9 mouse cellular contexts compared by ENCODE assay signal in the genomic region with DNA sequence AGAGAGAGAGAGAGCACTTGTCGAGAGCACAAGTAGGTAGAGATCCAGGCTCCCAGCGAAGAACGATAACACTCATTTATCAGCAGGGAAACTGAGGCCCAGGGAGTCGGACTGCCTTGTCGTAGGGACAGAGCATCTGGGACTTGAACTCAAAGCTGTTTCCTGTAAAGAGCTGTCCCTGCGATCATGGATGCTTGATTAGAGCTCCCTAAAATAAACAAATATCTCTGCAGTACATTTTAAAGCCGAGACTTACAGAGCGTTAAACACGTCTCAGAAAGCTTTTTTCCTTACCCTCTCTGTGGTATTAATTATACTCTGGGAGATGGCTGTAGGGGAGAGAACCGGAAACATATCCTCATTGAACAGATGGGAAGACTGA. TPM values are rescaled to one million over a fixed set of nuclear protein-coding genes. Genes with fewer than 3 reads are reported as not detected.
DNase-seq lines count a peak whose midpoint lies in the region; ATAC-seq and TF ChIP-seq lines count a peak whose summit lies in the region.
"Had no signal": no experiment of that assay in that cellular context is flagged by ENCODE, and none has a peak within 500 bp of the region (broad histone marks: within the 10 kb centered on the region; RNA-seq: fewer than 3 reads in every experiment).

No protein-coding gene starts in this region.

- no peaks in the 10 kb centered on the region for H3K27me3 ChIP-seq in heart, embryonic 16.5 days (ENCODE audit: control insufficient read depth, insufficient read depth, low read length)
- peaks cover 2% of the 10 kb centered on the region; the same call in 1 of the 2 replicates for H3K27me3 ChIP-seq in G1E (ENCODE audit: insufficient read depth, low read length)
- H3K27me3 ChIP-seq in midbrain, embryonic 11.5 days (ENCODE audit: control insufficient read depth, insufficient read depth, low read length): no peaks in the 10 kb centered on the region

- peaks cover 4% of the 10 kb centered on the region for H3K36me3 ChIP-seq in heart, embryonic 16.5 days (ENCODE audit: control insufficient read depth, insufficient read depth)
- H3K36me3 ChIP-seq in G1E (replicated peaks): peaks cover 35% of the 10 kb centered on the region
- no peaks in the 10 kb centered on the region for H3K36me3 ChIP-seq in midbrain, embryonic 11.5 days (ENCODE audit: control insufficient read depth, insufficient read depth, low read length)

- 22% methylated on average over 10 of the region's 10 CpGs for whole genome bisulfite sequencing in heart, embryonic 16.5 days
- 47% methylated on average over 10 of the region's 10 CpGs for WGBS in midbrain, embryonic 11.5 days

- H3K9me3 ChIP-seq in heart, embryonic 16.5 days (replicated peaks; ENCODE audit: control insufficient read depth, low read length): no peaks in the 10 kb centered on the region
- H3K9me3 ChIP-seq in G1E (replicated peaks): no peaks in the 10 kb centered on the region
- no peaks in the 10 kb centered on the region for H3K9me3 ChIP-seq in midbrain, embryonic 11.5 days (ENCODE audit: control insufficient read depth, low read length)

- TF ChIP-seq CTCF in G1E (IDR thresholded peaks at IDR 0.05; ENCODE audit: low read depth, low read length): no peak

- peak overlapping the region; percentile 92 for H3K9ac ChIP-seq in heart, embryonic 16.5 days (ENCODE audit: low read length)
- H3K9ac ChIP-seq in midbrain, embryonic 11.5 days (ENCODE audit: low read length): peak overlapping the region; percentile 71

- peak overlapping the region; percentile 94 for H3K27ac ChIP-seq in heart, embryonic 16.5 days (ENCODE audit: low read length)
- peak overlapping the region; percentile 21; the same call in 1 of the 2 replicates for H3K27ac ChIP-seq in midbrain, embryonic 11.5 days (ENCODE audit: low read depth, low read length)

- H3K4me3 ChIP-seq in heart, embryonic 16.5 days (ENCODE audit: low read length): peak overlapping the region; percentile 88
- peak overlapping the region; percentile 78 for H3K4me3 ChIP-seq in G1E (ENCODE audit: low read depth, low read length)
- H3K4me3 ChIP-seq in midbrain, embryonic 11.5 days (ENCODE audit: low read depth, low read length): peak overlapping the region; percentile 70

- intact Hi-C loops in heart, postnatal 25 days (cut with DNase I): no loop called here
- intact Hi-C loops in heart, postnatal 10 days (cut with DNase I): loop anchor here (5.0 kb wide), 2 partner anchors 69 to 174 kb away; partner anchors contain the start of gene Rabac1

- ATAC-seq in heart, embryonic 16.5 days (replicated peaks; ENCODE audit: extremely low read depth, insufficient read depth, low FRiP score): no peak
- ATAC-seq in G1E (ENCODE audit: extremely low read depth, insufficient number of reproducible peaks, low FRiP score, poor library complexity, severe bottlenecking): no peak
- no peak for ATAC-seq in midbrain, embryonic 11.5 days (ENCODE audit: low FRiP score)

- peak overlapping the region; percentile 96 for H3K4me2 ChIP-seq in heart, embryonic 16.5 days (ENCODE audit: low read depth, low read length)
- H3K4me2 ChIP-seq in midbrain, embryonic 11.5 days: peak overlapping the region; percentile 87

- DNase-seq in heart, postnatal 25 days (ENCODE audit: low spot score): no peak
- DNase-seq in G1E (ENCODE audit: low spot score): no peak
- peak; percentile 19 to 23 for DNase-seq in heart, postnatal 10 days
- DNase-seq in midbrain, embryonic 11.5 days (ENCODE audit: low spot score, missing footprints): no peak
- DNase-seq in adrenal gland, postnatal 4 days (ENCODE audit: low spot score in 2 of 2): no peak
- no peak for DNase-seq in embryo, embryonic 9.5 days (ENCODE audit: extremely low spot score)
- no peak for DNase-seq in embryo, embryonic 10.5 days (ENCODE audit: low spot score)

- peaks cover 32% of the 10 kb centered on the region for H3K4me1 ChIP-seq in heart, embryonic 16.5 days (ENCODE audit: control insufficient read depth, insufficient read depth, low read length)
- peaks cover 64% of the 10 kb centered on the region for H3K4me1 ChIP-seq in G1E (ENCODE audit: insufficient read depth, low read depth, low read length)
- no peaks in the 10 kb centered on the region for H3K4me1 ChIP-seq in midbrain, embryonic 11.5 days (ENCODE audit: control insufficient read depth, insufficient read depth, low read length)

RNA-seq across cellular contexts. Expression of gene Arhgef1, which starts 0.7 kb away (rescaled TPM):
- 75.4 and 80.9 TPM in 2 replicates for polyA plus RNA-seq in heart, embryonic 16.5 days (2015; fragmentation: Nextera tagmentation; extraction: Ambion mirVana)
- total RNA-seq in heart, postnatal 25 days (2021): 10 to 100 TPM; 47.8 to 51.8 TPM
- 97.4 and 107 TPM in 2 replicates for total RNA-seq in G1E (2014; fragmentation: Nextera tagmentation)
- total RNA-seq in G1E (2017): 38.3 and 48.2 TPM in 2 replicates
- 365 and 371 TPM in 2 replicates for polyA plus RNA-seq in G1E (2012)
- total RNA-seq in heart, postnatal 10 days (2021): 10 to 100 TPM; 75.3 to 87.0 TPM
- 37.7 and 38.1 TPM in 2 replicates for polyA plus RNA-seq in midbrain, embryonic 11.5 days (2014; fragmentation: Nextera tagmentation; extraction: Ambion mirVana)
- 100 to 1,000 TPM; 159 to 161 TPM for total RNA-seq in adrenal gland, postnatal 4 days (2021)

RNA-seq across cellular contexts. Expression of gene Cd79a, which starts 6.3 kb away (rescaled TPM):
- polyA plus RNA-seq in heart, embryonic 16.5 days (2015; fragmentation: Nextera tagmentation; extraction: Ambion mirVana): 0.36 and 0.38 TPM in 2 replicates
- total RNA-seq in heart, postnatal 25 days (2021): 1 to 10 TPM in 1 of 2 experiments, under 1 TPM in 1; 0.96 to 2.0 TPM
- total RNA-seq in G1E (2014; fragmentation: Nextera tagmentation): not detected in 2 replicates
- 0.11 TPM in 1 of 2 replicates, not detected in the other for total RNA-seq in G1E (2017)
- polyA plus RNA-seq in G1E (2012): 0.04 TPM in 1 of 2 replicates, not detected in the other
- 1 to 10 TPM; 1.3 to 1.8 TPM for total RNA-seq in heart, postnatal 10 days (2021)
- 0.12 and 0.14 TPM in 2 replicates for polyA plus RNA-seq in midbrain, embryonic 11.5 days (2014; fragmentation: Nextera tagmentation; extraction: Ambion mirVana)
- 1 to 10 TPM; 1.1 to 3.2 TPM for total RNA-seq in adrenal gland, postnatal 4 days (2021)

RNA-seq across cellular contexts. Expression of gene Rps19, which starts 19.3 kb away (rescaled TPM):
- polyA plus RNA-seq in heart, embryonic 16.5 days (2015; fragmentation: Nextera tagmentation; extraction: Ambion mirVana): 1,139 and 1,152 TPM in 2 replicates
- 100 to 1,000 TPM; 493 to 532 TPM for total RNA-seq in heart, postnatal 25 days (2021)
- 877 and 949 TPM in 2 replicates for total RNA-seq in G1E (2014; fragmentation: Nextera tagmentation)
- total RNA-seq in G1E (2017): 1,262 and 1,401 TPM in 2 replicates
- polyA plus RNA-seq in G1E (2012): 2,998 and 3,499 TPM in 2 replicates
- 100 to 1,000 TPM; 752 to 777 TPM for total RNA-seq in heart, postnatal 10 days (2021)
- 1,753 and 1,929 TPM in 2 replicates for polyA plus RNA-seq in midbrain, embryonic 11.5 days (2014; fragmentation: Nextera tagmentation; extraction: Ambion mirVana)
- 1,000 to 10,000 TPM; 1,415 to 1,431 TPM for total RNA-seq in adrenal gland, postnatal 4 days (2021)

RNA-seq across cellular contexts. Expression of gene Dmrtc2, which starts 33.6 kb away (rescaled TPM):
- polyA plus RNA-seq in heart, embryonic 16.5 days (2015; fragmentation: Nextera tagmentation; extraction: Ambion mirVana): not detected in 2 replicates
- total RNA-seq in heart, postnatal 25 days (2021): not detected
- total RNA-seq in G1E (2014; fragmentation: Nextera tagmentation) (not detected in 2 replicates), G1E (2017) (not detected in 2 replicates)
- not detected in 2 replicates for polyA plus RNA-seq in G1E (2012)
- total RNA-seq in heart, postnatal 10 days (2021): not detected
- not detected in 2 replicates for polyA plus RNA-seq in midbrain, embryonic 11.5 days (2014; fragmentation: Nextera tagmentation; extraction: Ambion mirVana)
- total RNA-seq in adrenal gland, postnatal 4 days (2021): under 1 TPM in 1 of 2 experiments, not detected in 1; 0.17 TPM
- total RNA-seq: left cerebral cortex, postnatal 36 days had no signal

RNA-seq across cellular contexts. Expression of gene Lypd4, which starts 33.7 kb away (rescaled TPM):
- not detected in 2 replicates for polyA plus RNA-seq in heart, embryonic 16.5 days (2015; fragmentation: Nextera tagmentation; extraction: Ambion mirVana)
- total RNA-seq in heart, postnatal 25 days (2021): not detected
- not detected in 2 replicates for total RNA-seq in G1E (2014; fragmentation: Nextera tagmentation)
- 0.11 and 0.17 TPM in 2 replicates for total RNA-seq in G1E (2017)
- not detected in 2 replicates for polyA plus RNA-seq in G1E (2012)
- total RNA-seq in heart, postnatal 10 days (2021): not detected
- polyA plus RNA-seq in midbrain, embryonic 11.5 days (2014; fragmentation: Nextera tagmentation; extraction: Ambion mirVana): not detected in 2 replicates
- not detected for total RNA-seq in adrenal gland, postnatal 4 days (2021)
- total RNA-seq: left cerebral cortex, postnatal 36 days had no signal

Comparison
In these comparisons a context has a peak if more than half of its experiments do, and no peak if none do; other contexts are left out.
1. DNase-seq: peak in heart, postnatal 10 days (2 of 2); none in heart, postnatal 25 days (single experiment), G1E (single experiment), midbrain, embryonic 11.5 days (single experiment), adrenal gland, postnatal 4 days (0 of 2), embryo, embryonic 9.5 days (single experiment) and embryo, embryonic 10.5 days (single experiment).
2. Peak in every context shown above with its lines, with median percentiles within 50 percentile points of each other: H3K4me3 ChIP-seq.